Mouse (Mus musculus): ENCODE results near the gene Ttc7b. TPM values are rescaled to one million over a fixed set of nuclear protein-coding genes. Genes with fewer than 3 reads are reported as not detected.

The Ttc7b gene
- total and polyA plus RNA-seq, 3 experiments, result 71.6 to 84.4 (median 82.0) TPM

- DNase-seq, result no peak
- intact Hi-C loops (cut with DNase I), result no loop called here
- no peak overlapping the region for H3K27ac ChIP-seq
- no peaks in the 10 kb centered on the region for H3K4me1 ChIP-seq (ENCODE audit: control insufficient read depth, insufficient read depth, low read length)
- 0 out of 2 replicates have a peak, but pooled peaks cover 1% of the 10 kb centered on the region for H3K79me2 ChIP-seq (replicated peaks; ENCODE audit: control insufficient read depth, insufficient read depth, low read length)
- 60% methylated on average over 3 of the region's 3 CpGs for WGBS
- H3K9ac ChIP-seq (ENCODE audit: low read depth, low read length), result no peak overlapping the region
- H3K36me3 ChIP-seq (ENCODE audit: control insufficient read depth, insufficient read depth, low read length), result no peaks in the 10 kb centered on the region
- H3K4me3 ChIP-seq, result no peak overlapping the region
- H3K27me3 ChIP-seq (ENCODE audit: control insufficient read depth, insufficient read depth, low read length), result no peaks in the 10 kb centered on the region
- no peak for TF ChIP-seq POLR2A (IDR thresholded peaks at IDR 0.05; ENCODE audit: insufficient read depth, low read depth, low read length)
- no peak for TF ChIP-seq EP300 (IDR thresholded peaks at IDR 0.05; ENCODE audit: insufficient read depth, low read depth, low read length)
Observed at GRCm38 (mm10) chr12:100393532-100393931, 127.1 kb downstream of the Ttc7b start.

GRCm38 (mm10) chr12:100393109-100393508, 127.5 kb downstream of the Ttc7b start:
- WGBS, result 58% methylated on average over 3 of the region's 3 CpGs
- H3K36me3 ChIP-seq (ENCODE audit: control insufficient read depth, insufficient read depth, low read length), result no peaks in the 10 kb centered on the region
- intact Hi-C loops (cut with DNase I), result no loop called here
- no peak for DNase-seq
- no peak overlapping the region for H3K9ac ChIP-seq (ENCODE audit: low read depth, low read length)
- H3K27ac ChIP-seq, result no peak overlapping the region
- no peaks in the 10 kb centered on the region for H3K4me1 ChIP-seq (ENCODE audit: control insufficient read depth, insufficient read depth, low read length)
- 0 out of 2 replicates have a peak, but pooled peaks cover 1% of the 10 kb centered on the region for H3K79me2 ChIP-seq (replicated peaks; ENCODE audit: control insufficient read depth, insufficient read depth, low read length)
- no peaks in the 10 kb centered on the region for H3K27me3 ChIP-seq (ENCODE audit: control insufficient read depth, insufficient read depth, low read length)
- TF ChIP-seq POLR2A (IDR thresholded peaks at IDR 0.05; ENCODE audit: insufficient read depth, low read depth, low read length), result no peak
- TF ChIP-seq EP300 (IDR thresholded peaks at IDR 0.05; ENCODE audit: insufficient read depth, low read depth, low read length), result no peak
- TF ChIP-seq CTCF (IDR thresholded peaks at IDR 0.05), result no peak
- no peak overlapping the region for H3K4me3 ChIP-seq

GRCm38 (mm10) chr12:100392466-100392865, 128.2 kb downstream of the Ttc7b start:
- Histone ChIP-seq H3K4me1 (ENCODE audit: control insufficient read depth, insufficient read depth, low read length) (no peaks in the 10 kb centered on the region), H3K9ac (ENCODE audit: low read depth, low read length) (no peak overlapping the region), H3K27ac (no peak overlapping the region), H3K36me3 (ENCODE audit: control insufficient read depth, insufficient read depth, low read length) (no peaks in the 10 kb centered on the region), H3K4me3 (no peak overlapping the region), H3K27me3 (ENCODE audit: control insufficient read depth, insufficient read depth, low read length) (no peaks in the 10 kb centered on the region), H3K79me2 (replicated peaks; ENCODE audit: control insufficient read depth, insufficient read depth, low read length) (no peaks in the 10 kb centered on the region)
- intact Hi-C loops (cut with DNase I), result no loop called here
- 71% methylated on average over 5 of the region's 5 CpGs for WGBS
- DNase-seq, result no peak
- no peak for TF ChIP-seq EP300 (IDR thresholded peaks at IDR 0.05; ENCODE audit: insufficient read depth, low read depth, low read length)
- TF ChIP-seq POLR2A (IDR thresholded peaks at IDR 0.05; ENCODE audit: insufficient read depth, low read depth, low read length), result no peak
- no peak for TF ChIP-seq CTCF (IDR thresholded peaks at IDR 0.05)

GRCm38 (mm10) chr12:100391890-100392289, 128.7 kb downstream of the Ttc7b start:
- Histone ChIP-seq H3K79me2 (replicated peaks; ENCODE audit: control insufficient read depth, insufficient read depth, low read length) (no peaks in the 10 kb centered on the region), H3K27ac (no peak overlapping the region), H3K9ac (ENCODE audit: low read depth, low read length) (no peak overlapping the region), H3K4me1 (ENCODE audit: control insufficient read depth, insufficient read depth, low read length) (no peaks in the 10 kb centered on the region), H3K36me3 (ENCODE audit: control insufficient read depth, insufficient read depth, low read length) (no peaks in the 10 kb centered on the region), H3K4me3 (no peak overlapping the region), H3K27me3 (ENCODE audit: control insufficient read depth, insufficient read depth, low read length) (no peaks in the 10 kb centered on the region)
- WGBS, result 70% methylated on average over 9 of the region's 9 CpGs
- DNase-seq, result no peak
- TF ChIP-seq CTCF (IDR thresholded peaks at IDR 0.05) (no peak), EP300 (IDR thresholded peaks at IDR 0.05; ENCODE audit: insufficient read depth, low read depth, low read length) (no peak), POLR2A (IDR thresholded peaks at IDR 0.05; ENCODE audit: insufficient read depth, low read depth, low read length) (no peak)
- intact Hi-C loops (cut with DNase I), result no loop called here

GRCm38 (mm10) chr12:100389878-100390710, 130.5 kb downstream of the Ttc7b start:
- DNase-seq, result no peak
- H3K27ac ChIP-seq, result no peak overlapping the region
- H3K27me3 ChIP-seq (ENCODE audit: control insufficient read depth, insufficient read depth, low read length), result no peaks in the 10 kb centered on the region
- 78% methylated on average over 12 of the region's 12 CpGs for WGBS
- no peaks in the 10 kb centered on the region for H3K36me3 ChIP-seq (ENCODE audit: control insufficient read depth, insufficient read depth, low read length)
- H3K4me3 ChIP-seq, result no peak overlapping the region
- H3K79me2 ChIP-seq (replicated peaks; ENCODE audit: control insufficient read depth, insufficient read depth, low read length), result no peaks in the 10 kb centered on the region
- intact Hi-C loops (cut with DNase I), result no loop called here
- TF ChIP-seq POLR2A (IDR thresholded peaks at IDR 0.05; ENCODE audit: insufficient read depth, low read depth, low read length), result no peak
- TF ChIP-seq CTCF (IDR thresholded peaks at IDR 0.05), result no peak
- no peaks in the 10 kb centered on the region for H3K4me1 ChIP-seq (ENCODE audit: control insufficient read depth, insufficient read depth, low read length)
- no peak overlapping the region for H3K9ac ChIP-seq (ENCODE audit: low read depth, low read length)

GRCm38 (mm10) chr12:100386259-100386658, 134.4 kb downstream of the Ttc7b start:
- Histone ChIP-seq H3K36me3 (ENCODE audit: control insufficient read depth, insufficient read depth, low read length) (no peaks in the 10 kb centered on the region), H3K79me2 (replicated peaks; ENCODE audit: control insufficient read depth, insufficient read depth, low read length) (no peaks in the 10 kb centered on the region), H3K27ac (no peak overlapping the region), H3K4me1 (ENCODE audit: control insufficient read depth, insufficient read depth, low read length) (no peaks in the 10 kb centered on the region), H3K4me3 (no peak overlapping the region), H3K9ac (ENCODE audit: low read depth, low read length) (no peak overlapping the region), H3K27me3 (ENCODE audit: control insufficient read depth, insufficient read depth, low read length) (no peaks in the 10 kb centered on the region)
- intact Hi-C loops (cut with DNase I), result no loop called here
- TF ChIP-seq EP300 (IDR thresholded peaks at IDR 0.05; ENCODE audit: insufficient read depth, low read depth, low read length) (no peak), CTCF (IDR thresholded peaks at IDR 0.05) (no peak)
- WGBS, result 35% methylated on average over 3 of the region's 3 CpGs
- DNase-seq, result no peak

Data from heart, adult 2 months (tissue).